In the genomic region with DNA sequence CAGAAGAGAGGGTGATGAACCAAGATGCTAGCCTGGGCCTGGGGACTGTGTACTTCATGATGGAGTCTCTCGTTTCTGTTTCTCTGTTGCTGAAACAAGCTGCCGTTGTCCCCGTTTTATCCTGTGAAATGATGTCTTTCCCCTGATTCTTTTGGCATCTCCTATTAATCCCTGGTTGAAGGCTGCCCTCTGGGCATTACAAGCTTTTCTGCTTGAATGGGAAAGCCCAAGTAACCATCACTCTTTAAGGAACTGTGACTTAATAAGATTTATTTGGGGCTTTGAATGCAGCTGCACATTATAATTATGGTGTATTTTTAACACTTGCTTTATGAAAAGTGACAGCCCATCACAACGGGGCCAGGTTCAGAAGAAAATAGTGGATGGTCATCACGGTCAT, we compare ENCODE assay signal across 24 mouse cellular contexts.
"Had no signal": no experiment of that assay in that cellular context is flagged by ENCODE, and none has a peak within 500 bp of the region (broad histone marks: within the 10 kb centered on the region; RNA-seq: fewer than 3 reads in every experiment).

No protein-coding gene starts in this region.

- DNase-seq: gastrocnemius, postnatal 14 days; gastrocnemius, postnatal 36 days; heart, adult 11 months; heart, adult 2 months; heart, postnatal 10 days; heart, postnatal 4 days; kidney, adult 18-20 months; kidney, adult 8-10 months; kidney, postnatal 14 days; kidney, postnatal 36 days; layer of hippocampus, adult 9-11 months; layer of hippocampus, postnatal 36 days; left cerebral cortex, postnatal 4 days had no signal

- H3K9me3 ChIP-seq: heart, embryonic 12.5 days; hindbrain, embryonic 10.5 days; hindbrain, embryonic 13.5 days; hindbrain, embryonic 15.5 days; intestine, embryonic 15.5 days; kidney, embryonic 15.5 days; limb, embryonic 13.5 days; limb, embryonic 15.5 days had no signal

- H3K9ac ChIP-seq: heart, embryonic 12.5 days; hindbrain, embryonic 13.5 days; hindbrain, embryonic 15.5 days; intestine, embryonic 15.5 days; kidney, embryonic 15.5 days; limb, embryonic 13.5 days; limb, embryonic 15.5 days had no signal

- H3K36me3 ChIP-seq: heart, embryonic 12.5 days; hindbrain, embryonic 10.5 days; hindbrain, embryonic 13.5 days; hindbrain, embryonic 15.5 days; intestine, embryonic 15.5 days; kidney, embryonic 15.5 days; limb, embryonic 13.5 days; limb, embryonic 15.5 days had no signal

- H3K27me3 ChIP-seq: heart, embryonic 12.5 days; hindbrain, embryonic 13.5 days; hindbrain, embryonic 15.5 days; intestine, embryonic 15.5 days; kidney, embryonic 15.5 days; limb, embryonic 13.5 days; limb, embryonic 15.5 days had no signal

- H3K27ac ChIP-seq: heart, adult 2 months; hindbrain, embryonic 10.5 days; hindbrain, embryonic 13.5 days; hindbrain, embryonic 15.5 days; intestine, embryonic 15.5 days; kidney, embryonic 15.5 days; kidney, postnatal 0 days; limb, embryonic 13.5 days; limb, embryonic 15.5 days had no signal

- H3K4me2 ChIP-seq: heart, embryonic 12.5 days; hindbrain, embryonic 13.5 days; hindbrain, embryonic 15.5 days; intestine, embryonic 15.5 days; kidney, embryonic 15.5 days; limb, embryonic 13.5 days; limb, embryonic 15.5 days had no signal

- ATAC-seq: inflammation-experienced regulatory T-cells, adult 6 months; intestine, embryonic 15.5 days; intestine, postnatal 0 days had no signal

- H3K4me3 ChIP-seq: heart, adult 2 months; heart, embryonic 12.5 days; hindbrain, embryonic 10.5 days; hindbrain, embryonic 13.5 days; hindbrain, embryonic 15.5 days; intestine, embryonic 15.5 days; kidney, embryonic 15.5 days; limb, embryonic 13.5 days; limb, embryonic 15.5 days had no signal

- H3K4me1 ChIP-seq: heart, embryonic 12.5 days; hindbrain, embryonic 10.5 days; intestine, embryonic 15.5 days; kidney, embryonic 15.5 days; limb, embryonic 13.5 days; limb, embryonic 15.5 days had no signal
